Mouse (Mus musculus): ENCODE measurements around the gene Slc7a5.

The Slc7a5 gene

DNA sequence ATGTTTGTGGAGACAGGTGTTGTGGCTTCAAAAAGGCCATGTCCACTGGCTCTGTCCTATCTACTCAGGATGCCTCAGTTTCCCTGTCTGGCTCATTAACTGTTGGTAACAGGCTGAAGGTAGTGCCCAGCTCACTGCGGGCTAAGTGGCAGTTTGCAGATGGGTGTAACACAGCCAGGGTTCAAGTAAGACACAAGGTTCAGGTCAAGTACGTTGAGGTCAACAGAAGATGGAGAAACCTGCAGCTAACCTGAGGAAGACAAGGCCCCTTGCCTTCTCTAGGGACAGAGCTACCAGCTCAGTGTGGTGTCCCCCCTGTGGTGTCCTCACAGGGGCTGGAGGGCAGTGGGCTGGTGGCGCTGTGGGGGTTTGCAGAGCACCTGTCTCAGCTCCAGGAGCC lies 27.8 kb downstream of the Slc7a5 start:
- no peak for DNase-seq

DNA sequence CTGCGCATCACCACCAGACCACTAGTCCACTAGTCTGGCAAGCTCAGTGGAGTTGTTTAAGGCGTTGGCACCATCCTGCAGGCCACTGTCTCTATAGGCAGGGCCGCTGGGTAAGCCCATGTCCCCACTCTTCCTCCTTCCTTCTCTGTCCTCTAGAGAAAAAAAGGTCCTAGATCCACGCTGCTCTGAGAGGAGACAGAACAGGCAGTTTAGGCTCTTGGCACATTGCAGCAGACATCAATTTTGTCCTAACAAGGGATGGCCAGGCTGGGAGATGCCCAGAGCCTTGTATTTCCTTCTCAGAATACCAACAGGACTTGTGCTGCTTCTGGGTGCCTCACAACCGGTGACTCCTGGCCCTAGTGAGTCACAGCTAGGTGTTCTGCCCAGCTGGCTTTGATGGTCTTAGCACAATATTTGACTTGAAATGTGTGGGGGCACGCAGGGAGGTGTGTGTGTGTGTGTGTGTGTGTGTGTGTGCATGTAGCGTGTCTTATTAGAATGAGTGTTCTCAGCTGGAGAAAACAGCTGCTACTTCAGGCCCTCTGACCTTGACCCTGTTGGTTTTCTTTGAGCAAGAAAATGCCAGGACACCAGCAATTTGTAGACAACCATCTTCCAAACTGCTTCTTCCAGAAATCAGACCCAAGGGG lies 29.5 kb downstream of the Slc7a5 start:
- no peak for DNase-seq

DNA sequence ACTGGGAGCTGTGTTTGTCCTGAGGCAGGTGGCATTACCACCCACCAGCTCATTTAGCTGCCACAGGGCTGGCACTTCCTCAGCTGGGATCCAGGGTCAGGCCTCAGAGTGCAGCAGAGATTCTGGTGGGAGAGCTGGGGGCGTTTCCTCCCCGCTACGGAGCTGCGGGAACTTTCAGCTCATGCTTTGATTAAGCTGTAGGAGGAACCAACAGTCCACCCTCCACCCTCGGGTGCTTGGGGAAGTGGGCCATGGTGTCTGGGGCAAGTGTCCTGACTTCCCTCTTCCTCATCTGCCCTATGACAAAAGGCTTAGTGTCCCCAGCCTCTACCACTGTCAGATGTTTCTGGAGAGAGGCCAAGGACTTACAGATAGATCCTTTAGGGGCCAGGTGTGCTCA lies 30.3 kb downstream of the Slc7a5 start:
- DNase-seq: no peak

- no peak for DNase-seq
Observed at GRCm38 (mm10) chr8:121875517-121875916, 32.0 kb downstream of the Slc7a5 start.

- DNase-seq: no peak
Observed at GRCm38 (mm10) chr8:121875045-121875444, 32.4 kb downstream of the Slc7a5 start.

DNA sequence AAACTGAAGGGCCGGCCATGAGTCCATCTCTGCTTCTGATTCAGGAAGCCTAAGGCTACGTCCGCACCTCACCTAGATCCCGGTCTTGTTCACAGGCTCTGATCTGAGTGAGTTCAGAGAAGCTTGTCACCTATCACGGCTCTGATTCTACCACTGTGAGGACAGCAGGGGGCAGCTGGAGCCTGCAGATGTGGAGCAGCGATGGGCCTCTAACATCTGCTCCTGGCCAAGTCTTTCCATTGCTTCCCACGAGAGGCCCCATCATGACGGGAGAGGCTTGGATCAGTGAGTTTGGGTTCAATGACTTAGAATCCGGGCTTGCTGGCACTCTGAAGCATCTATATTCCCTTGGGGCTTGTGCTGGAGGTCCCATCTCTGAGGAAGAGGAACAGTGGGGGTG lies 33.5 kb downstream of the Slc7a5 start:
- DNase-seq: peak; percentile 56

DNA sequence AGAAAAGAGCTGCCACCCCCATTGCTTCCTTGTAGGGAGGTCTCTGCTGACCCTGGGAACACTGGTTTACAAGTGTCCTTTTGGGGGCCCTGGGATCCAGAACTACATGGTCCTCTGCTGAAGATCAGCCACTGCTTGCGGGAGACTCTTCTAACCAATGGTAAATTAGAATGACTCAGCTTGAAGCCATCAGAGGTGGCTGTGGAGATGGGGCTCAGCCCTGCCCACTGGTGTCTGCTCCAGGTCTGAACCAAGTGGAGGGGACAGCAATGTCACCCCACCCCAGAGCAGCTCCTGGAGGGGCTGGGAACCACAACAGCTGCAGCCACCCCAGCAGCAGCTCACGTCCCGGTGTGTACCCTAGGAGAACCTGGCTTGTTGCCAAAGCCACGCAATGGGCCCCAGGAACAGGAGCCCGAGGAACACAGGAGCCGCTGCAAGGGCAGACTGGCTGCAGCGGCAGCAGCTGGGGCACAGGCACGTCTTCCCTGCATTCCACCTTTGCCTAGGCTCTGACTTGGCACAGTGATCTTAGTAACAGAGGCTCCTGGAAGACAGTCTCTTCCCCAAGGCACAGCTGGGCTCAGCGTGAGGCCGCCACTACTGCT lies 35.6 kb downstream of the Slc7a5 start:
- no peak for DNase-seq

DNA sequence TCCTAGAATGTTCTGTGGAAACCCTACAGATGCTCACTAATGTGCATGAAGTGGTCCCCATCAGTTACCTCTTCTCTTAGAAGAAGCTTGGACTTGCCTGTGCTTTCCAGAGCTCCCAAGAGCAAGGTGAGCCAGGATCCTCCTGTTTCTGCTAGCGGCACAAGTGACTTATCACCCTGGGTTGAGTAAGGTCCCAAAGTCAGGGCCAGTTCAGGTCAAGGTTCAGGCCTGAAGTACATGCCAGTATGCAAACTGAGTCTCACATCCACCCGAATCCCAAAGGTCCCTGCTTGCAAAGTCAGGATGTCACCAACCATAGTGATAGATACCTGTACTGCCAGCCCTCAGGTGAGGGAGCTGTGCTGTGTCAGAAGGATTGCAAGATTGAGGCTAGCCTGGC lies 37.3 kb downstream of the Slc7a5 start:
- no peak for DNase-seq

DNA sequence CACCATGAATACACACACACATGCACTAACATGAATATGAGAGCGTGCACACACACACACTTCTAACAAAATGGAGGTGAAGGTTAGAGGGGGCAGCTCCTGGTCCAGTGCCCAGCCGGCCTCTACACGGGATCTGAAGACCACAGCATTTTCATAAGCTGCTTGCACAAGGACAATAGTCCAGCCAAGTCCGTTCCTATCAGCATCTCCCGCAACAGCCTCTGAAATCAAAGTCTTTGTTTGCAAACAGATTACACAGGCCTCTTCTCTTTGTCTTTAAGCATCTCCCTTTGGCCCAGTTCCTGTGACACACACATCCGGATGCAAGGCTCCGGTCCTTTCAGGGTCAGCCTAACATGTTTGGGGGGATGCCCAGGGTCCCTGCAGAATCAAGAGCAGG lies 38.6 kb downstream of the Slc7a5 start:
- DNase-seq: no peak

GRCm38 (mm10) chr8:121868196-121868595 lies 39.3 kb downstream of the Slc7a5 start:
- DNase-seq: no peak

DNA sequence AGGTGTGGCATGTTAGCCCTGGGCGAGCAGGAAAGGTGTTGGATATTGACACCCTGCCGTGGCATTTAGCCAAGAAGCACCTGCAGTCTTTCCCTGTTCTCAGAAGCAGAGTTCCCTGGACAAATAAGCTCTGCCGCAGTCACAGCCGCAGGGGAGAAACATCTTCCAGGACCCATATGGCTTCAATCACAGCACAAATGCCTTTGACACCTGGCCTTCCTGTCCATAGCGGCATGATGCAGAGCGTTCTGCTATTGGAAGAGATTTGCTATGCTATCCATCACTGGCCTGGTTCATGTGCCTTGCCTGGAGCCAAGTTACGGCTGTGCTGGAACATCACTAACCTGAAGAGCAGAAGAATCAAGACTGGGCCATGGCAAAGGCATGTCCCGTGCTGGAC lies 42.1 kb downstream of the Slc7a5 start:
- no peak for DNase-seq

GRCm38 (mm10) chr8:121861806-121862548 lies 45.5 kb downstream of the Slc7a5 start:
- DNase-seq: no peak

GRCm38 (mm10) chr8:121861276-121861675 lies 46.2 kb downstream of the Slc7a5 start:
- DNase-seq: no peak

DNA sequence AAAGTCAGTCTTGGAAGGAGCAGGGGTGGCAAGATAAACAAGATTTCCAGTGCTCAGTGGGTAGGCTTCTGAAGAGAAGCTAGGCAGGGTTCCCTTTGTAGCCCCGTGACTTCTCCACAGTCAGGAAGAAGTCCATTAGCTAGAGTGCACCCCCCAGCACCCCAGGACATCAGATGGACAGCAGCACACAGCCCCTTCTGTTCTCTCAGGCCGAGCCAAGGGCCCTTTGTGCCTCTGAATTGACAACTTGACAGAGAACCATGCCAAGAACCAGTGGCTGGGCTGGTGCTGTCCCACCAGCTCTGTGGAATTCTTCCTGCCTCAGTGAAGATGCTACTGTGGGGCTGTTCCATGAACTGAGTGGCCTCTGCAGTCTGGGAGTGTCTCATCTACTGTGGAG lies 49.7 kb downstream of the Slc7a5 start:
- no peak for DNase-seq

- peak; percentile 19 for DNase-seq
Observed at GRCm38 (mm10) chr8:121857331-121857730, 50.2 kb downstream of the Slc7a5 start.

DNA sequence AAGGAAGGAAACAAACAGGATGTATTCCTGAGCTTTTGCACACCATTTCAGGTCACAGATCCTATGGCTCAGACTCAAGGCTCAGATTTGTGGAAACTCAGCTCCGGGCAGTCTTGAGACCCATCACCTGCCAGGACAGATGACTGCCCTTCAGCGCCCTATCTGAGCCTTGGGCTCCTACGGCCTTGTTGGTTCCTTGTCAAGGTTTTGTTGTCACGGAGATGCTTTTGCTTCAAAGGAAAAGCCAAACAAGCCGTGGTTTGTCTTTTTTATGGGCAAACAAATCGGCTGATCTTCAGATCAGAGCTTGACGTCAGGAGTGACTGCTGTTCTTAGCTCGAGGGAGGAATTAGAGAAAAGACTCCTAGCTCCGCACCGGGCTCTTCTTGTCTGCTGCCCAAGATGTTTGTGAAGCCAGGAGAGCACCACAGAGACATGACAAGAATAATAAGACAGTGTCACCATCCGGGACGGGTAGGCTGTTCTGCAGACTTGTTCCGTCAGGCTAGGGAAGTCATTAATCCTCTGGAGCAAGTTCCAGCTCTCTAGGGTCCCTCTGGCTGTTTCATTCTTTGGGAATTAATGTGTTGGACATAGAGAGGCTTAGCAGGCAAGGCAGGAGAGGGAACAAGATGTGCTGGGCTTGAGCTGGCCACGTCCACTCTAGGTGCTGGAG lies 51.3 kb downstream of the Slc7a5 start:
- no peak for DNase-seq

GRCm38 (mm10) chr8:121853586-121853985 lies 53.9 kb downstream of the Slc7a5 start:
- no peak for DNase-seq

DNA sequence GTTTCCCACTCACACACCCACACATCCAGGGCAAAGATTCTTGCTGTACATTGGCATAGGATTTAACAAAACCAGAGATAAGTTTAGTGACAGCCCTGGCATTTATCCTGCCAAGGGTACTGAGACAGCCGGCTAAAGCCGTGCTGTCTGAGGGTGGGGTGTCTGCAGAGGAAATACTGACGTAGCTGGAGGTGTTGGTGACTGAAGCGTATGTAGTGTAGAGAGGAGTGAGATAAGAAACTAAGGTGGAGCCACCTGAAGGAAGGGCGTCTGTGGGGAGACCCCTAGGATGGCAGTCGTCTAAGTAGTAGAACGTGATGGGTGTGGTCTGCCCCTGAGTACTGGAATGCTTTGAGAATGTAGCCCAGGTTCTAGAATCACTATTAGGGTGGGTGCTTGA lies 55.0 kb downstream of the Slc7a5 start:
- DNase-seq: no peak

DNA sequence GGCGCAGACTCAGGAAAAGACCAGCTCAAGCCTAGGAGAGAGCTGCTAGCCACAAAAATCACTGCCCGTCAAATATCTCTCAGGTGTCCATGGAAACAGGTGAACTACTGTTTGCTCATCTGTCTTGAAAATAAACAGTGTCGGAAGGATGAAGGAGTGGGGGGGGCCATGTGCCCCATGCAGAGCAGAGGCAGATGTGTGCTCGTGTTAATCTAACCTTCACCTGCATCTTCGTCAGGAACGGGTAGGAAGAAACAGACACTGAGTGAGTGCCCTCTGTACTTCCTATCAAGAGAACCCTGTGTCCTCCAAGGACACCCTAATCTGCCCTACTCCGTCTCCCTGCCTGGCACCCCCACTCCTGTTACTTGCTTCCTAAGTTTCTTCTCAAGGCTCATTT lies 55.8 kb downstream of the Slc7a5 start:
- no peak for DNase-seq

GRCm38 (mm10) chr8:121850821-121851470 lies 56.5 kb downstream of the Slc7a5 start:
- peak; percentile 85 for DNase-seq

DNA sequence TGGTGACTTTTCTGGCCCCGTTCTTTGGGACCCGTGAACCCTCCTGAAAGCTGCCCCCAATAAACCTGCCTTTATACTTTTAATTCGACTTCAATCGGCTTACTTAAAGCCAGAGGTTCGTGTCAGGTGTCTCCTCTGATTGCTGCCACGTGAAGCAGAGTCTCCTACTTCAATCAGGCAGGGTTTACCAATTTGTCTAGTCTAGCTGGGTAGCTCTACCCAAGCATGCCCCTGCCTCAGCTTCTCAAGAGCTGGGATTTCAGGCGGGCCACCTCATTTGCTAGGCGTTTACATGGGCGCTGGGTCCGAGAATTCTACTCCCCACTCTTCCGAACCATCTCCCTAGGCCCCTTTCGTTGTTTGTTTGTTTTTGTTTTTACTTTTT lies 57.1 kb downstream of the Slc7a5 start:
- no peak for DNase-seq

DNA sequence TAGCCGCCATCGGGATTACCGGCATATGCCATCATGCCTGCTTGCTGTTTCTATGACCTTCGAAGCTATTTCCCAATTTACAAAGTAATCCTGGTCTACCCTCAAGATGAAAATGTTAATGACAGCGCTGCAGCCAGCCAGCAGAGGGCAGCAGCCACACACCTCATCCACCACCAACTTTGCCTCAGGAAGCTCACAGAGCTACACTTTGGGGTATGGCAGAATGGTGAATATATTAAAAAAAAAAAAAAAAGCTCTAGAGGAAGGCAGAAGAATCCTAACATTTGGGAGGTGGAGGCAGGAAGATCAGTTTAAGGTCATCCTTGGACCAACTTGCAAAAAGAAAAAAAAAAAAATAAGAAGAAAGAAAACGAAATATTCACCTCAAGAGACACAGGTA lies 57.5 kb downstream of the Slc7a5 start:
- peak; percentile 51 for DNase-seq

DNA sequence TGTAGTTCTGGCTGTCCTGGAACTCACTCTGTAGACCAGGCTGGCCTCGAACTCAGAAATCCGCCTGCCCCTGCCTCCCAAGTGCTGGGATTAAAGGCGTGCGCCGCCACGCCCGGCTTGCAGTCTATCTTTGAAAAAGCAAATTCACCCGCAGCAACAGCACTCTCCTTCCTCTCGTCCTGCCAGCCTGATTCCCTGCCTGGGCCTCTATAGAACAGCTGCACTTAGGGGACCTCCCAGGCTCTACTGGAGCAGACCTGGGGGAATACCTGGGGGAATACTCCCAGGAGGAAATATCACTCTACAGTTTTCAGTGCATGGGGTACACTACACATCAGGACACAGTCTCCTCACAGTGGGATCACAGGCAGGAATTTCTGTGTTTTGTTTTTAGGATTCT lies 58.2 kb downstream of the Slc7a5 start:
- DNase-seq: no peak
